Mouse (Mus musculus) cerebellum, adult 11-12 months (tissue): ENCODE measurements at regions not wholly inside any gene's neighbourhood (a gene's known extent, or its start where the extent isn't known, plus 50 kb on each side); places are given as distances from the start of the nearest gene placed in this dataset.

Experiments
- DNase-seq: peaks from one replicate; pipeline ENCODE4 v3.0.0; 2022

DNA sequence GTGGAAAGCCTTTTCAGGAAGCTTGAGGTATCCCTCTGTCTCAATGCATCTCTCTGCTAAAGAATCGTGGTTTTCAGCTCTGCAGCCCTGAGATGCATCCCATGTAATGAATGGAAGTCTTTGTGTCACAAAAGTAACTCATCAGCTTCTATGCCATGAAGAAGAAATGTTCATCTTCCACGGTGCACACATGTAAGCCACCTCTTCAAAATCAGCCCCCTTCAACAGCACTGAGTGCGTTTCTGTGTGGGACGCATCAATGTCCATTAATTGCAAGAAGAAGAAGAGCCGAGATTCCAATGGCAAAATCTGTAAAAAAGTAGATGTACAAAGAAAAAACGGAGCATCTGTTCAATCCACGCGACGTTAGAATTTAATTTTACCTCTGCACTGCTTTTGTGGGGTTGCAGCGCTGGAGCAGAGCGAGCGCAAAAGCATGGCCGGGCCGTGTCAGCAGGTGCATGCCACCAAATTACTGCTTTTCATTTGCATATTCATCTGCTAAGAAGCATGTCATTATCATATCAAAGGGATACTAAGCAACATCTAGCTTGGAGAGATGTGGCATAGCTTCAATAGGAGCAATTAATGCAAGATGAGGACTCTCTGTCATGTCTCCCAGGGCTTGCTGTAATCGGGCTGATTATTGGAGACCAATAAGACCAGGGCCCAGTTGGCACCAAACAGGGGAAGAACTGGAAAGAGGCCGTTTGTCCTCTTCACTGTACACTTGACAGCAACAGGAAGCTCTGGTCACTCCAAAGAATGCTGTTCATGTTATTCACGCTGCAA, 185.0 kb upstream of the Sox2 start:
- peak; percentile 23 for DNase-seq

DNA sequence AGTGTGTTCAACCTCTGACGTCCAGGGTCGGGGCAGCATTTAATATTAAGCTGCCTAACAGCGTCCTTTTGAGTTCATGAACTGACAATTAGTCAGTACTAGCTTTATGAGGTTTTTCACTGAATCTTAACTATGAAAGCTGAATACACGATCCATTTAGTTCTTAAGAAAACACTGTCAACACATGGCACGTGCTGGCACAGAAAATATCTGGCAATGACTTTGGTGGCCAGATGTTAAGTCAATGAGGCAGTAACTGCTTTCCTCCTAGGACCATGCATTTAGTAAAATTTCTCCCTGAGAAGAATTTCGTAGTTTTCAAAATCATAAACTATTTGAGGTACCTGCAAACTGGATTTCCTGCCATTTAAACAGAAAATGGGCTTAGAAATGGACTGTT, 191.4 kb upstream of the Sox2 start:
- no peak for DNase-seq

DNA sequence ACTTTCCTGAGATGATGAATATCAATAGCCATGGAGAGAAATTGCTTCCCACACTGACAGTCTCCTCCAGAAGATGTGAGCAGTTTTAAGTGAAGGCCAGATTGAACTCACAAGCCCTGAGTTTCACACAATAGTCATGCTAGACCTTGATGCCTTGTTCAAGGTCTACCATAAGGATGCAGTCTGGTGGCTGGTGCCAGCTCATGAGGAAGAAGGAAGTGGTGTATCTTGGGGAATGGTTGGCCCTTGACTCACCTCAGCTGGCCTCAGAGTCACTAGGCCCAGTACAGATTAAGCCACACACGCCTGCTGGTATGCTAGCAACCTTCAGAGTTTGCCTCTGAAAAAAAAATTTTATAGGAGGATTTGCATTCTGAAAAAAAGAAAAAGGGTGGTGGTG, 192.4 kb upstream of the Sox2 start:
- DNase-seq: no peak

DNA sequence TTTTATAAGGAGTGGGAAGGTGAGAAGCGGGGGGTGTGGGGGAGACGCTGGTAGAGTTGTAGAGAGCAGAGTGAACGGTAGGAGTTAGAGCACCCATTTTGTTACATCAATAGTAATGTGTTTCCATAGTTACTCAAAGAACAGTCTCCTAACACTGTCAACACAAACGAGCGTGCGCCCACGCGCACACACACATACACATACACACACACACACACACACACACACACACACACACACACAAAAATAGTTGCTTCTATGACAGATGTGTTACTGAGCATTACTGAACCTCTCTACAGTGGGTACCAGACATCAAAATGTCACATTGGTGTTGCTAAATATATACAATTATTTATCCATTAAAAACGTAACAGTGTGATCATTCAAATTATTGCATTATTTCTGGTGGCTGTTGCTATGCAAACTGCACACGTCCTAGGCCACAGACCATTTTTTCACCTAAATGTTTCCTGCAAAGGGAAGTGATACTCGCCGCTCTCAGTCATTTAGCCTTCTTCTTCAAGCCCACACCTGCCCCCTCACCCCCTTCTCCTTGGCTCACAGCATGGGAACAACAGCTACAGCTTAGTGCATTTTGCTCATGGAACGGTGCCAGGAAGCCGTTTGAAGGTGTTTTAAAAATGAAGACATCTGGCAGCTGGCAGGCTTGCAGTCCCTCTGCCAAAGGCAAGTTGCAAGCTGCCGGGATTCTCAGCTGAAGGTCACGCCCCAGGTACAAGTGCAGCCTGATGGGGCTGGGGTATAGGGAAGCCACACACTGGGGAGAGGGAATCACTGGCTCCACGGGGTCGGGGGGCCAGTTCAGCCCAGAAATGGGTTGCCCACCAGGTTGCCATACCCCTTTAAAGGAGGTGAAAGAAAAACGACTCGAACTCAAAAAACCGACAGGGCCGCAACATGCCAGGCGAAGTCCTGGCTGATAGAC, 193.4 kb upstream of the Sox2 start:
- no peak for DNase-seq

DNA sequence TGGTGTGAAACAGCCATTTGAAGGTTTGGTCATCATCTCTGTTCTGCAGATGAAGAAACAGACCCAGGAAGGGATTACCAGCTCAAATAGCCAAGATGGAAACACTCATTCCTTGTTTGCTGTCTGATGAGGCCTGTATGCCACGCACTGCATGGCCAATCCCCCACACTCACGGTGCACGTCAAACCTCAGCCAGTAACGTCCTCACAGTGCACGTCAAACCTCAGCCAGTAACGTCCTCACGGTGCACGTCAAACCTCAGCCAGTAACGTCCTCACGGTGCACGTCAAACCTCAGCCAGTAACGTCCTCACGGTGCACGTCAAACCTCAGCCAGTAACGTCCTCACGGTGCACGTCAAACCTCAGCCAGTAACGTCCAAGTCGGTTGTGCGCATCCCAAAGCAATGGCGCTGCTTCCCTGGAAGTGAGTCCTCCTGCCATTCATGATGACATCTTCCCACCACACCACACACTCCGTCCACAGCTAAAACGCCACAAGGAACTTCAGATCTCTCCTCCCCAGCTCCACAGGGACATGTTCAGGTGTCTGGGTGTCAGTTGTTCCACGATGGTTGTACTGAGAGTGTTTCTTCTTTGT, 196.1 kb upstream of the Sox2 start:
- DNase-seq: no peak

DNA sequence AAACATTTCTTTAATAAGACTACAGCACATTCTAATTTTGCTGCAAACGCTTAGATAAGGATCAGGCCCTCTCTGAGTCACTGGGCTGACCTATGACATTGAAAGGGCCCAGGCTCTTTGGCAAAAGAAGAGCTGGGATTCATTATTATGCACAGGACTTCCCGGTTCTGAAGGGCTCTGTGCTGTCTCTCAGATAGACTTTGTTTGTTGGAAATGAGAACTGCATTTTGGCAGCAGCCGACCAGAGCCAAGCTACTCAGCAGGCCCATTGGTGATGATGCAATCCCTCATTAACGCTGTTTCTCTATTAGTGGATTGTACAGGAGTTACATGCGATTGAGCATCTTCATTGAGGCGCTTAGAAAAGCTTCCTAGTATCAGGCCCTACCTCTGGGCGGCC, 204.9 kb upstream of the Sox2 start:
- peak; percentile 30 for DNase-seq

DNA sequence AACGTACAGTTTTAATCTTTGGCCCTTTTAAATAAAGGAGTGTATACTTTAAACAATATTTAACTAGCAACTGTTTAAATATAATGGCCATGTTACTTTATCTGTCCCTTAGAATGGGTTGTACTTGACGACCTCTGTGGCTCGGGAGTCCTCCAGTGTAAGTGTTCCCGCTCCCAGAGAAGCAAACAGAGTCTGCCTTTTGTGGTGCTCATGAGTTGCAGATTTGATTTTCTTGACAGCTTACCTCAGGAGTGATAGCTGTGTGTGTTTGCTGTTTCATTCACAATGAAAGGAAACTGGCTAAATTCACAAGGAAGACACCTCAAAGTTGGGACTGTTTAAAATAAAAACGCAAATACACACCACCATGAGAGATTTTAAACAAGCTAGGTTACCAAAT, 205.4 kb upstream of the Sox2 start:
- DNase-seq: no peak

DNA sequence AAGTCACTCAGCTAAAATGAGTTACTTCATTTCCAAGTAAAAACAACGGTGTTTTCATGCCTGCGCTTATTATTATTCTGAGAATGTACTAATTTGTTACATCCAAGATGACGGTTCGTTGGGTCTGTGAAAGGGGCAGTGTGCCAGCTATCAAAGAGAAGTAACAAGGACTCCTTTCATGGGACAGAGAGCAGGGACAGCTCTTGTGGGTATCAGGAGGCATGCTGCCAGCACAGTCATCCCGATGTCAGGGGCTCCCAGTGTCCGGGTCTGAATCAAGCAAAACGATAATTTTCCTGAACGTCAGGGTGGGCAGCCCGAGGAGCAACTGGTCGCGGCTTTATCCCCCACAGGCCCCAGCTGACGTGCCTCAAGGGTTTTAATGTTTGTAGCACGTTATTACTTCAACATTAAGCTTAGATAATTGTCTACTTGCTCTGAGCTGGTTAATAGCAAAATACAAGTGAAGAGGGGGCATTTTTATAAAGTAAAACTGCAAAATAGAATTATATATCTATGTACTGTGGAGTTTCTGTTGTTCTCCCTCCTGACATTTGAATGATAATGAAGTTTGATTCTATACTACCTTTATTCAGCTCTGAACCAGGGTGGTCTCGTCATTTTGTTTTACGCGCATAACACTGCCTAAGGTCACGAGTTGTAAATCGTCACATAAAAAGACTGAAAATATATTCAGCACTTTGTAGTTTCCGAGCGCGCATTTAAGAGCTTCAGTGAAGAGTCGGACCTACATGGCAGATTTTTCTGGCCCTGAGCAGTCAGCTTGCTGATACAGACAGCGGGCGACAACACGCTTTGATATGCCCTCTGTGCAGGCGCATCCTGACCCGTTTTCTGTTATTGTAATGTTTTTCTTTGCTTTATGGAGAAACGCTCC, 206.2 kb upstream of the Sox2 start:
- peak; percentile 47 for DNase-seq

DNA sequence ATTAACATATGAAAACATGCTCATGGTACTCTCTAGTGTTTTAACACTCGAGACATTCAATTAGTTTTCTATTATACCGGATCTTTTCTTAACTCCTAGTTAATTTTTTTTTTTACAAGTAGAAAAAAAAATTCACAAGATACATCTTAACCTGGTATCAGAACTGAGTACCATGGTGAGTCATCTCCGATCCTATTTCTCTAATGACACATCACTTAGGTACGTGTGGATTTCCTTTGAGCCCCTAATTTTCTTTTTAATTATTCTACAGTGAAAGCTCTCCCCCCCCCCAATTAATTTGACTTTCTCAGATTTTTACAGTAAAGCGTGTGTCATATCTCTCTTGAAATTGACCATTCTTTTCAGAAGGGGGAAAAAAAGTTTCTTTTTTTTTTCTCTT, 206.9 kb upstream of the Sox2 start:
- no peak for DNase-seq

DNA sequence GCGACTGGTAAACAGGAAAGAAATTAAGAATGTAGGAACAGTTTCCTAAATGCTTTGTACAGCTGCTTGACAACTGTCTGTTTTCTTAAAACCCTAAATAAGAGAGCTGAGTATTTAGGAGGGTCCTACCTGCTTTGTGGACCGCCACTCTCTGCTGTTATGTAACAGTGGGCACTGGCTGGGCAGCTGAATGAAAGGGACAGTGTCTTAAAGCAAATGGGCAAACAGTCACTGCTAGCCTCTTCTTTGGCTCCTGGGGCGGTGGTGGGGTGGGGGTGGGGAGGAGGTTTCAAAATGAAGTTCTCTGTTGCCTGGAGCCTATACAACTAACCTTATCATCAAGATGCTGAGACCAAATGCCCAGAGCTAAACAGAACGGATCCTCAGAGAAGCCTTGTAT, 208.4 kb upstream of the Sox2 start:
- no peak for DNase-seq

DNA sequence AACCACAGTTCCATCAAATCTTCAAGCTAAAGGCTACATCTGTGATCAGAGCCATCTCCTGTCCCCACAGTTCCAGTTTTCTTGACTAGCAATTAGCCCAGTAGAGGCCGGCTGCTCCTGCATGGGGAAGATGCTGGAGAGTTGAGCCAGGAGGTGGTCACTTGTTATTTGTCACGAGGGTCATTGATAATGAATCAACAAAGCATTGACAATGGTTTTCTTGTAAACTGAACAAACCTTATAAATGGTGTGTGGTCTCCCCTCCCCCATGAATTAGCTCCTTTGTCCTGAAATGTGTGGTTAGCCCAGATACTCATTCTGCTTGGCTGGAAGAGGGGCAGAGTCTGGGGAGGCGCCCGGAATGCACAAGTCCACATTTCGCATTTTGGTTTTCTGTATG, 208.9 kb upstream of the Sox2 start:
- peak; percentile 21 for DNase-seq

DNA sequence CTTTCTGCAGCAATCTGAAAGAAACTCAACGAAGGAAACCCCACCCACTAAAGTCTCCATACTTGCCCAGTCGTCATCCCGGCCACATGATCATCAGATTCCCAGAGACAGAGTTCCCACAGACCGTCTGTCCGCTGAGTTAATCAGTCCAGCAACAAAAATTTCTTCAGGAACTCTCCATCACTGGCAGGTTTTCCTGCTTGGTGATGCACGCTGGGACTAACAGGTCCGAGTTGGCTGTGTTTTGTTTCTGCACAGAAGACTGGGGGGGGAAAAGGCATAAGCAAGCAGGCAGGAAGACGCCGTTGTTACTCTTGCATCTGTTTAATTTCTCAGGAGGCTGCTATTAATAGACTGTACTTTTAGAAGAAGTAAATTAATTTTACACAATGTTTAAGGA, 215.3 kb upstream of the Sox2 start:
- DNase-seq: no peak

DNA sequence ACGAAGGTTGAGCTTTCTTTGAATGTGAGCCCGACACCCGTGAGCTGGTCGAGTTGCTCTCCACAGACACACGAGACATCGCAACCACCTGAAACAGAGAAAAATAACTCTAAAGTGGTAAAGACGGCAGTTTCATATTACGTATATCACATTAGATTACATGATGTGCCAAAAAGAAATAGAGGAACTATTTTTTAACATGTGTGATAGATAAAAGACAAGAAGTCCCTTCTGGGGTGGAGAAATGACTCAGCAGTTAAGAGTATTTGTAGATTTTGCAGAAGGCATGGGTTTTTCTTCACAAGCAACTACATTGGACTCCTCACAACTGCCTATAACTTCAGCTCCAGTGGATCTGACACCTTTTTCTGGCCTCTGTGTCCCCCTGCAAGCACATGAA, 222.2 kb upstream of the Sox2 start:
- no peak for DNase-seq

DNA sequence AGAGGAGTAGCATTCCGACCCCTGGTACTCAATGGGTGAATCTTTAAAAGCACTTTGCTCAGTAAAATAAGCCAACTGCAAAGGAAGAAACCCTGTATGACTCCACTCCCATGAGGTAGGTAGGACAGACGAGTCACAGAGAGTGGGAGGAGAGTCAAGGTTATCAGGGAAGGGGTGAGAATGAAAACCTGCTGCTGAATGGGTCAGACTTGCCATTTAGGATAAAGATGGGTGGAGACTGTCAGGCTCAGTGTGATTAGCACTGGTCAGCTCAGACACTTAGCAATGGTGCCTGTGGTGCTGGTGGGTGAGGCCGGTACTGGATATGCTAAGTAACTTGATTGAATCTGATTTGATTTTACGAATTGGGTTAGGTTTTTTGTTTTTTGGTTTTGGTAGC, 222.7 kb upstream of the Sox2 start:
- no peak for DNase-seq

DNA sequence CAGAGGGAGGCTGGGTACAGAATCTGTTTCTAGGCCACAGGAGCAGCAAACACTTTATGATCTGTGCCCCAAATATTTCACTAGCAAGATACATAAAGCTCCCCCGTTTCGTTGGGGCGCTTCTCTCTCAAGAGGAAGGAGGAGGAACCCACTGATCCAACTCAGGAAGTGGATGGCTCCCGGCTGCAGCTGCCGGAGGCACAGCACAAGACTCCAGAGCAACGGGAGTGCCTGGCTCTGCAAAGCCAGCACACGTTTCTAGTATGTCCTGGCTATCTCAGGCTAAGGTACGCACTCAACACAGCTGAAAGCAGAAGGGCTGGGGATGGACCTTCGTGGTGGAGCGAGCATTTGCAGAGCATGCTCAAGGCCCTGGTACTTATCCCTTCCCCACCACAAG, 223.2 kb upstream of the Sox2 start:
- no peak for DNase-seq

DNA sequence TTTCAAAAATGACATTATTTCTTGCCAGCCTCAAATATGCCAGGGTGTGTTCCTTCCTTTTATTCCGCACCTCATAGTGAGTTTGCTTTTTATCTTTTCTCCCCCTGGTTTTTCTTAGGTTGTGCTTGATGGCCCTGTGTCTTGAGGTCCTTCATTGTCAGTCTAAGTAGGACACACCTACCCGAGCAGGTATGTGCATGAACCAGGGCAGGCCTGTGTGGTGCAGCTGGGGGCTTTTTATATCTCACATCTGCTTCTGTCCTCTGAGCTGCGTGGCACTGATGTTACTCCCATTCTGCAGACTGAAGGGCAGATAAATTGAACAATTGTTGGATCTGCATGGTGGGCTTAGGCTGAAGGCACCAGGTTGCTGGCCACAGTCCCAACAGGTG, 238.3 kb upstream of the Sox2 start:
- no peak for DNase-seq

DNA sequence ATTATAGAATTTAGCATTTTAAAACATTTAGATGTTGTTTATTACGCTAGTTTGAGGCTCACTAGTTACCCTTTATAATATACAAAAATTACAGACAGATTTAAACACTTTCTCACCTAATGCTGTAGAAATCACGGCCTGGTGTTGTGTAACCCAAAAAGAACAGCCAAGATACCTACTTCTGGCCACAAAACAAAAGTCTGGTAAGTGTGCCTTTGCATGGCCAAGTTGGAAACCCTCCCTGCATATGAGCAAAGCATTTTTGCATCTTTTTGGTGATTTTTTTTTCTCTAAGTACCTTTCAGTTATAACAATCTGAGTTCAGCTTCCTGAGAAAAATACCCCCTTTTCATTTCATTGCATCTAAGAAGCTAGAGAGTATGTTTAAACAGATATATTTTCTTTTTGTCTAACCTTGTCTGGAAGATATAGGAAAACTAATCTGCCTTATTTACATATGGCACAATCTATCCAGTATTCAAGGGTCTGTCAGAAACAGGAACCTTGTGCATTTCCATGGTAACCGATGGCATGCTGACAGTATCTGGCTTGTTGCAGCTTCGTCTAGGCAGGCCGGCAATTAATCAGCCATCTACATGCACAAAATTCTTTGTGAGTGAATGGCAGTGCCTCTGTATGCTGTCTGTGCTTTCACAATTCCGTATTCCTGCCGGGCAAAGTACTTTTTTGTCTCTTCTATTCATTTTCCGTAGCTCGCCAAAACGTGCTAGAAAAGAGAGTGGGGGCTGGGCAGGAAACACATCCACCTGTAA, 238.9 kb upstream of the Sox2 start:
- no peak for DNase-seq

DNA sequence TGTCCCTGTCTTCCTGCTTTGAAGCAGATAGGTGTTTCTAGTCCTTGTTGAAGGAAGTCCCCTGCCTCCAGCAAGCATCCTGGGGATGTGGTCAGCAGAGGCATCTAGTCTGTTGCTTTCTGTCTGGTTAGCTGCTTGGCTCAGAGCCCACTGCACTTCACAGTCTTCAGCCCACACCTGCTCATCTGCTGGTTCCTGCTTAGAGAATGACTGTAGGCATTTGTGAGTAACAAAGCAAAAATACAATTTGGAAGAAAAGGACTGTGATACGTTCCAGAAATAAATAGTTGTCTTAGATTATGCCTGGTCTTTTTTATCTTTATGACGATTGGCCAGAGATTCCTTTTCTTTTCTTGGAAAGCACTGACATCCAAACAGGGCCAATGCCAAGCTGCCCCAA, 246.6 kb upstream of the Sox2 start:
- no peak for DNase-seq

DNA sequence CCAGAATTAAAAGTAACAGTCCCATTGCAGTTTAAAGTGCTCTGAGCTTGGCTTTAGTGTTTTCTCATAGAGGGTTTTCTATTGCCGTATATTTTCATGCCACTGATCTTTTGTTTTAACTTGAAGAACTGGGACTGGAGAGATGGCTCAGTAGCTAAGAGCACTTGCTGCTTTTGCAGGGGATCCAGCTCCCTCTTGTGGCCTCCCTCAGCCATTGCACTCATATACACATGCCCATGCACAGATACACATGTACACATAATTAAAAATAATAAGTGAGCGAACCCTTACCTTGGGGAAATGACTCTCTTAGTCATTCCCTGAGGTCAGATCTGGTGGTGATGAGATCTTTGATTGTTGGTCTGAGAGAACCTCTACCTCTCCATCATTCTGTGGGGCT, 258.9 kb upstream of the Sox2 start:
- DNase-seq: no peak

DNA sequence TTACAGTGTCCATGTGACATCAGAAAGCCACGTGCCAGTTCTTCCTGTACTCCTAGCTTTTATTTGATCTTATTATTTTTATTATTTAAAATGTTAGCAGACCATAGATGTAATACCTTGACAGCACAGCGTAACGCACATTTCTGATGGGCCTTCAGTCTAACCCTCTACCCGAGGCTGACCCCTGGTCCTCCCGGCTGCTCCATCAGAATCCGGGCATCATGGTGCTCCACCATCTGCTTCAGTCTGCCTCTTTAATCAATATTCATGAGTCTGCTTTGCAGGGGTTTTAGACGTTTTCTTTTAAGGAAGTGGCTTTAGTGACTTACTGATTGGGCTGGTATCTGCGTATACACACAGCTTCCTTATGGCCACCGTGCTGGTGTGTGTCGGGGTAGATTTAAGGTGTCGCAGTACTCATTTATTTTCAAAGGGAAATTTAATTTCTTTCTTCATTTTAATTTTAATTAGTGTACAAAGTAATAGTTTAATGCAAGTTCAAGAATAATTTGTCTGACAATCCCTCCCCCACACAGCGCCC, 265.2 kb upstream of the Sox2 start:
- DNase-seq: no peak

DNA sequence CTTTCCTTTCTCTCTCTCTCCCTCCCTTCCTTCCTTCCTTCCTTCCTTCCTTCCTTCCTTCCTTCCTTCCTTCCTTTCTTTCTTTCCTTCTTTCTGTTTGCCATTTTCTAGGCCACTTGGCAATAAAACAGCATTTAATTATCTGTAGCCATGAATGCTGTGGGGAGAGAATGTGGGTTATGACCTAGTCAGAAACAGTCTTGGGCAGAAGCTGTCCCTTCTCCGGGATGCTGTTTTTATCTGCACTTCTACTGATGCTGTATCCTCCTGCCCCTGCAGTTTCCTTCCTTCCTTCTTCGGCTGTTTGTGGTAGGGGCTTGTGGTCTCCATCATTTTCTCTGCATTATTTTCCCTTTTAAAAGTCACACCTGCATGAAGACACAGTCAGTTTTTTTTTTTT, 272.3 kb upstream of the Sox2 start:
- no peak for DNase-seq

DNA sequence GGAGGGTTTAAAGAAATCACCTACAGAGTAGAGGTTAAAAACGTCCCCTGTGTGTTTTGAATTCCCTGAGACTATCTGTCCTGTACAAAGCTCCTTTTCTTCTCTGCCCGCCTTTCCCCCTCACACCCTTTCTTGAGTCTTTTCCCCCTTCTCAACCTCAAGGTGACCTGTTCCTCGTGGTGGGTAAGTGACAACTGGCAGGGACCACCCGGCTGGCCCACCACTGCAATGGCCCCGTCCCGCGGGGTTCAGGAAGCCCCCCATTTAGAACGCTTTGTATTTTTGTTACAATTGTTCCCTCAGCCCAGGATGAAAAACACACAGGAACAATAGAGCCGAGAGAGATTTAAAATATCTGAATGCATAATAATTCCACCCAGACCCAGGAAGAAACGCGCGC, 272.9 kb upstream of the Sox2 start:
- DNase-seq: no peak
